Mouse (Mus musculus): ENCODE results near the gene Tmco3. TPM values are rescaled to one million over a fixed set of nuclear protein-coding genes. Genes with fewer than 3 reads are reported as not detected.
A peak's percentile ranks its signal among the peaks of the same experiment; 100 is the strongest.

Gene Tmco3
- total and polyA plus RNA-seq, 3 experiments: 24.4 to 30.0 (median 29.4) TPM

GRCm38 (mm10) chr8:13252837-13253236 is 35.2 kb upstream of the Tmco3 start:
- Histone ChIP-seq H3K27ac (peak overlapping the region; percentile 98), H3K79me2 (replicated peaks; ENCODE audit: control insufficient read depth, insufficient read depth, low read length) (no peaks in the 10 kb centered on the region), H3K9ac (ENCODE audit: low read depth, low read length) (peak overlapping the region; percentile 78), H3K4me1 (ENCODE audit: control insufficient read depth, insufficient read depth, low read length) (no peaks in the 10 kb centered on the region), H3K36me3 (ENCODE audit: control insufficient read depth, insufficient read depth, low read length) (no peaks in the 10 kb centered on the region), H3K4me3 (peak overlapping the region; percentile 53), H3K27me3 (ENCODE audit: control insufficient read depth, insufficient read depth, low read length) (no peaks in the 10 kb centered on the region)
- 47% methylated on average over 13 of the region's 13 CpGs for WGBS
- intact Hi-C loops (cut with DNase I): loop anchor here (2.0 kb wide), 1 partner anchor 22 kb away; no protein-coding TSS in a partner anchor
- peak; percentile 81; the same call in 1 of the 2 replicates for TF ChIP-seq EP300 (IDR thresholded peaks at IDR 0.05; ENCODE audit: insufficient read depth, low read depth, low read length)
- peak; percentile 72 for TF ChIP-seq POLR2A (IDR thresholded peaks at IDR 0.05; ENCODE audit: insufficient read depth, low read depth, low read length)
- TF ChIP-seq CTCF (IDR thresholded peaks at IDR 0.05): no peak
- DNase-seq: peak; percentile 38 to 65

- peak overlapping the region; percentile 98 for H3K27ac ChIP-seq
- intact Hi-C loops (cut with DNase I): loop anchor here (2.0 kb wide), 1 partner anchor 23 kb away; no protein-coding TSS in a partner anchor
- peak overlapping the region; percentile 53 for H3K4me3 ChIP-seq
- no peak for TF ChIP-seq POLR2A (IDR thresholded peaks at IDR 0.05; ENCODE audit: insufficient read depth, low read depth, low read length)
- H3K27me3 ChIP-seq (ENCODE audit: control insufficient read depth, insufficient read depth, low read length): no peaks in the 10 kb centered on the region
- no peaks in the 10 kb centered on the region for H3K36me3 ChIP-seq (ENCODE audit: control insufficient read depth, insufficient read depth, low read length)
- H3K79me2 ChIP-seq (replicated peaks; ENCODE audit: control insufficient read depth, insufficient read depth, low read length): no peaks in the 10 kb centered on the region
- H3K4me1 ChIP-seq (ENCODE audit: control insufficient read depth, insufficient read depth, low read length): no peaks in the 10 kb centered on the region
- no peak for DNase-seq
- WGBS: 52% methylated on average over 5 of the region's 5 CpGs
- H3K9ac ChIP-seq (ENCODE audit: low read depth, low read length): peak overlapping the region; percentile 78
Observed at GRCm38 (mm10) chr8:13253413-13253812, 34.6 kb upstream of the Tmco3 start.

- TF ChIP-seq EP300 (IDR thresholded peaks at IDR 0.05; ENCODE audit: insufficient read depth, low read depth, low read length) (peak; percentile 94), CTCF (IDR thresholded peaks at IDR 0.05) (peak; percentile 85), POLR2A (IDR thresholded peaks at IDR 0.05; ENCODE audit: insufficient read depth, low read depth, low read length) (peak; percentile 72; the same call in 1 of the 2 replicates)
- H3K9ac ChIP-seq (ENCODE audit: low read depth, low read length): peak within 1 kb of the TSS; percentile 78
- intact Hi-C loops (cut with DNase I): loop anchor here (1.0 kb wide), 1 partner anchor 40 kb away; no protein-coding TSS in a partner anchor
- H3K4me1 ChIP-seq (ENCODE audit: control insufficient read depth, insufficient read depth, low read length): no peaks in the 10 kb centered on the region
- no peaks in the 10 kb centered on the region for H3K27me3 ChIP-seq (ENCODE audit: control insufficient read depth, insufficient read depth, low read length)
- peak within 1 kb of the TSS; percentile 98 for H3K27ac ChIP-seq
- 23% methylated on average over 8 of the region's 8 CpGs for WGBS
- no peaks in the 10 kb centered on the region for H3K79me2 ChIP-seq (replicated peaks; ENCODE audit: control insufficient read depth, insufficient read depth, low read length)
- H3K4me3 ChIP-seq: peak within 1 kb of the TSS; percentile 53
- peak; percentile 73 to 85 for DNase-seq
- H3K36me3 ChIP-seq (ENCODE audit: control insufficient read depth, insufficient read depth, low read length): no peaks in the 10 kb centered on the region
Observed at GRCm38 (mm10) chr8:13254019-13254418, 34.0 kb upstream of the Tmco3 start, which contains the start of gene Adprhl1. Gene Adprhl1, minus strand, starts transcription at chr8:13254162.

- no peak for TF ChIP-seq CTCF (IDR thresholded peaks at IDR 0.05)
- no peak for TF ChIP-seq EP300 (IDR thresholded peaks at IDR 0.05; ENCODE audit: insufficient read depth, low read depth, low read length)
- TF ChIP-seq POLR2A (IDR thresholded peaks at IDR 0.05; ENCODE audit: insufficient read depth, low read depth, low read length): no peak
- H3K4me3 ChIP-seq: no peak overlapping the region
- H3K9ac ChIP-seq (ENCODE audit: low read depth, low read length): no peak overlapping the region
- no peak overlapping the region for H3K27ac ChIP-seq
- H3K36me3 ChIP-seq (ENCODE audit: control insufficient read depth, insufficient read depth, low read length): no peaks in the 10 kb centered on the region
- 77% methylated on average over 3 of the region's 3 CpGs for WGBS
- intact Hi-C loops (cut with DNase I): loop anchor here (5.0 kb wide), 1 partner anchor 286 kb away; no protein-coding TSS in a partner anchor
- H3K4me1 ChIP-seq (ENCODE audit: control insufficient read depth, insufficient read depth, low read length): no peaks in the 10 kb centered on the region
- no peak for DNase-seq
- H3K27me3 ChIP-seq (ENCODE audit: control insufficient read depth, insufficient read depth, low read length): no peaks in the 10 kb centered on the region; the same call in 1 of the 2 replicates
- H3K79me2 ChIP-seq (replicated peaks; ENCODE audit: control insufficient read depth, insufficient read depth, low read length): no peaks in the 10 kb centered on the region
Observed at GRCm38 (mm10) chr8:13263376-13263775, 24.6 kb upstream of the Tmco3 start.

- intact Hi-C loops (cut with DNase I): no loop called here
- 56% methylated on average over 2 of the region's 2 CpGs for WGBS
- TF ChIP-seq CTCF (IDR thresholded peaks at IDR 0.05) (no peak), POLR2A (IDR thresholded peaks at IDR 0.05; ENCODE audit: insufficient read depth, low read depth, low read length) (no peak), EP300 (IDR thresholded peaks at IDR 0.05; ENCODE audit: insufficient read depth, low read depth, low read length) (no peak)
Observed at GRCm38 (mm10) chr8:13267566-13267965, 20.4 kb upstream of the Tmco3 start.

GRCm38 (mm10) chr8:13272834-13273233 is 15.2 kb upstream of the Tmco3 start:
- intact Hi-C loops (cut with DNase I): no loop called here
- TF ChIP-seq CTCF (IDR thresholded peaks at IDR 0.05): no peak
- no peak for TF ChIP-seq EP300 (IDR thresholded peaks at IDR 0.05; ENCODE audit: insufficient read depth, low read depth, low read length)
- no peak for TF ChIP-seq POLR2A (IDR thresholded peaks at IDR 0.05; ENCODE audit: insufficient read depth, low read depth, low read length)
- H3K27ac ChIP-seq: no peak overlapping the region
- no peaks in the 10 kb centered on the region for H3K79me2 ChIP-seq (replicated peaks; ENCODE audit: control insufficient read depth, insufficient read depth, low read length)
- no peak overlapping the region for H3K9ac ChIP-seq (ENCODE audit: low read depth, low read length)
- no peaks in the 10 kb centered on the region for H3K36me3 ChIP-seq (ENCODE audit: control insufficient read depth, insufficient read depth, low read length)
- no peak overlapping the region for H3K4me3 ChIP-seq
- no peaks in the 10 kb centered on the region for H3K4me1 ChIP-seq (ENCODE audit: control insufficient read depth, insufficient read depth, low read length)
- 92% methylated on average over 5 of the region's 5 CpGs for WGBS
- H3K27me3 ChIP-seq (ENCODE audit: control insufficient read depth, insufficient read depth, low read length): no peaks in the 10 kb centered on the region
- DNase-seq: no peak

More at GRCm38 (mm10) chr8:13267566-13267965, 20.4 kb upstream of the Tmco3 start:
- Histone ChIP-seq H3K27ac (no peak overlapping the region), H3K9ac (ENCODE audit: low read depth, low read length) (no peak overlapping the region), H3K4me3 (no peak overlapping the region), H3K27me3 (ENCODE audit: control insufficient read depth, insufficient read depth, low read length) (no peaks in the 10 kb centered on the region; the same call in 1 of the 2 replicates), H3K36me3 (ENCODE audit: control insufficient read depth, insufficient read depth, low read length) (no peaks in the 10 kb centered on the region), H3K79me2 (replicated peaks; ENCODE audit: control insufficient read depth, insufficient read depth, low read length) (no peaks in the 10 kb centered on the region), H3K4me1 (ENCODE audit: control insufficient read depth, insufficient read depth, low read length) (no peaks in the 10 kb centered on the region)
- DNase-seq: no peak

Data from heart, adult 2 months (tissue).